Mouse (Mus musculus): ENCODE measurements around the gene Trp53rkb. TPM values are rescaled to one million over a fixed set of nuclear protein-coding genes. Genes with fewer than 3 reads are reported as not detected.
A peak's percentile ranks its signal among the peaks of the same experiment; 100 is the strongest.
"Not testable (repeated sequence)": the region's sequence is repeated elsewhere in the genome, so short reads cannot be mapped to it uniquely, and the experiment has no call there.

Gene Trp53rkb
- 6.8 and 7.7 TPM in 2 replicates for polyA plus RNA-seq (2012; rRNA removed)

GRCm38 (mm10) chr2:166792355-166792754 lies at the start of gene Trp53rkb:
Gene Trp53rkb, plus strand, starts transcription at chr2:166792531.
- no peak for DNase-seq
- peak within 1 kb of the TSS; percentile 2; the same call in 1 of the 2 replicates for H3K27ac ChIP-seq (ENCODE audit: insufficient read depth, low read length)
- H3K4me3 ChIP-seq (replicated peaks; ENCODE audit: insufficient read depth, low read depth, low read length): peak within 1 kb of the TSS; percentile 43
- H3K27me3 ChIP-seq (ENCODE audit: control insufficient read depth, insufficient read depth, low read length): no peaks in the 10 kb centered on the region
- TF ChIP-seq CTCF (IDR thresholded peaks at IDR 0.05; ENCODE audit: borderline replicate concordance, insufficient read depth, low read depth, low read length) (no peak), POLR2A (IDR thresholded peaks at IDR 0.05; ENCODE audit: borderline replicate concordance, insufficient read depth, low read length) (no peak)
- 16% methylated on average over 5 of the region's 5 CpGs for WGBS
- no peaks in the 10 kb centered on the region for H3K4me1 ChIP-seq (ENCODE audit: control insufficient read depth, insufficient read depth, low read length)

DNA sequence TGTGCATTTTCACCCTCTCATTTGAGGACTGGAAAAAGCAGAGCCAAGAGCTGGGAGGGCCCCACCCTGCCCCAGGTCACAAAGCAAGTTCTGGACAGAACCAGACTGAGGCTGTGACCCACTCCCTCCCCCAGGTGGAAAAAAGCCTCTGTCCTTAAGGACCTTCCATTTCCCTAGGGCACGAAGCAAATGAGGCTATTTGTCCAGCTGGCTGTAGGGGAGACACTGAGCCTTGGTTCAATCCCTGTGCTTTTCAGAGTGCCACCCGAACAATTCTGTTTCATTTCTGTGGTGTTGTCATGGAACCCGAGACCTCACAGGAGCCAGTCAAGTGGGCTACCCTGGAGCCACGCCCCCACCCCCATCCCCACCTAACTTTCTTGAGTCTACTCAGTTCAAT lies 48.8 kb upstream of the Trp53rkb start:
- peaks cover 5% of the 10 kb centered on the region; the same call in 1 of the 2 replicates for H3K4me1 ChIP-seq (ENCODE audit: control insufficient read depth, insufficient read depth, low read length)
- H3K27ac ChIP-seq (ENCODE audit: insufficient read depth, low read length): no peak overlapping the region
- TF ChIP-seq POLR2A (IDR thresholded peaks at IDR 0.05; ENCODE audit: borderline replicate concordance, insufficient read depth, low read length): no peak
- TF ChIP-seq CTCF (IDR thresholded peaks at IDR 0.05; ENCODE audit: borderline replicate concordance, insufficient read depth, low read depth, low read length): no peak
- H3K27me3 ChIP-seq (ENCODE audit: control insufficient read depth, insufficient read depth, low read length): no peaks in the 10 kb centered on the region
- no peak overlapping the region for H3K4me3 ChIP-seq (replicated peaks; ENCODE audit: insufficient read depth, low read depth, low read length)
- DNase-seq: no peak
- 68% methylated on average over 4 of the region's 4 CpGs for WGBS

GRCm38 (mm10) chr2:166744433-166744832 lies 47.9 kb upstream of the Trp53rkb start:
- peak; percentile 17 to 45 for DNase-seq
- no peak overlapping the region for H3K27ac ChIP-seq (ENCODE audit: insufficient read depth, low read length)
- H3K27me3 ChIP-seq (ENCODE audit: control insufficient read depth, insufficient read depth, low read length): no peaks in the 10 kb centered on the region
- 33% methylated on average over 7 of the region's 7 CpGs for WGBS
- no peak overlapping the region for H3K4me3 ChIP-seq (replicated peaks; ENCODE audit: insufficient read depth, low read depth, low read length)
- TF ChIP-seq CTCF (IDR thresholded peaks at IDR 0.05; ENCODE audit: borderline replicate concordance, insufficient read depth, low read depth, low read length) (no peak), POLR2A (IDR thresholded peaks at IDR 0.05; ENCODE audit: borderline replicate concordance, insufficient read depth, low read length) (no peak)
- peaks cover 5% of the 10 kb centered on the region; the same call in 1 of the 2 replicates for H3K4me1 ChIP-seq (ENCODE audit: control insufficient read depth, insufficient read depth, low read length)

- H3K4me3 ChIP-seq (replicated peaks; ENCODE audit: insufficient read depth, low read depth, low read length): no peak overlapping the region
- H3K4me1 ChIP-seq (ENCODE audit: control insufficient read depth, insufficient read depth, low read length): peaks cover 5% of the 10 kb centered on the region; the same call in 1 of the 2 replicates
- H3K27ac ChIP-seq (ENCODE audit: insufficient read depth, low read length): no peak overlapping the region
- H3K27me3 ChIP-seq (ENCODE audit: control insufficient read depth, insufficient read depth, low read length): no peaks in the 10 kb centered on the region
- 85% methylated on average over 9 of the region's 9 CpGs for WGBS
- TF ChIP-seq CTCF (IDR thresholded peaks at IDR 0.05; ENCODE audit: borderline replicate concordance, insufficient read depth, low read depth, low read length): no peak
- TF ChIP-seq POLR2A (IDR thresholded peaks at IDR 0.05; ENCODE audit: borderline replicate concordance, insufficient read depth, low read length): no peak
- no peak for DNase-seq
Measured at GRCm38 (mm10) chr2:166745849-166746248, 46.5 kb upstream of the Trp53rkb start.

- not testable (repeated sequence) for H3K27ac ChIP-seq (ENCODE audit: insufficient read depth, low read length); H3K27me3 ChIP-seq (ENCODE audit: control insufficient read depth, insufficient read depth, low read length); DNase-seq; H3K4me3 ChIP-seq (replicated peaks; ENCODE audit: insufficient read depth, low read depth, low read length); H3K4me1 ChIP-seq (ENCODE audit: control insufficient read depth, insufficient read depth, low read length)
- WGBS: 57% methylated on average over 14 of the region's 14 CpGs
Measured at GRCm38 (mm10) chr2:166746261-166746913, 45.9 kb upstream of the Trp53rkb start.

GRCm38 (mm10) chr2:166750620-166751191 lies 41.6 kb upstream of the Trp53rkb start:
- no peak for DNase-seq
- H3K4me1 ChIP-seq (ENCODE audit: control insufficient read depth, insufficient read depth, low read length): no peaks in the 10 kb centered on the region
- H3K27ac ChIP-seq (ENCODE audit: insufficient read depth, low read length): no peak overlapping the region
- no peaks in the 10 kb centered on the region; the same call in 1 of the 2 replicates for H3K27me3 ChIP-seq (ENCODE audit: control insufficient read depth, insufficient read depth, low read length)
- H3K4me3 ChIP-seq (replicated peaks; ENCODE audit: insufficient read depth, low read depth, low read length): no peak overlapping the region
- WGBS: 88% methylated on average over 6 of the region's 6 CpGs
- TF ChIP-seq POLR2A (IDR thresholded peaks at IDR 0.05; ENCODE audit: borderline replicate concordance, insufficient read depth, low read length) (no peak), CTCF (IDR thresholded peaks at IDR 0.05; ENCODE audit: borderline replicate concordance, insufficient read depth, low read depth, low read length) (no peak)

DNA sequence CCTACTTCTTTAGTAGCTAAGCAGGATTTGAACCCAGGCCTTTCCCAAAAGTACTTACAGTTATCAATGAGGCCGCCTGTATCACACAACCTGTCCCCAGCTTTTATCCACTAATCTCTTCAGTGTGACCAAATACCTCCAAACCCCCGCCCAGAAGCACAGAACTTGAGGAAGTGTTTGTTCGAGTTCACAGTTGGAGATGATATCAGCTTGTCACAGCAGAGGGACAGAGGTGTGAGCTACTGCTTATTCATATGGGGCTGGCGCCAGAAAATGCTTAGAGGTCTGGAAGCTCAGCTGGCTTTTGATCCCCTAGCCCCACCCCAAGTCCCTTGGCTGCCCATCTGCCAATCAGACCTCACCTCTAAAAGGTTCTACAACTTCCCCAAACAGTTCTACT lies 38.1 kb upstream of the Trp53rkb start:
- no peak overlapping the region for H3K4me3 ChIP-seq (replicated peaks; ENCODE audit: insufficient read depth, low read depth, low read length)
- H3K27me3 ChIP-seq (ENCODE audit: control insufficient read depth, insufficient read depth, low read length): no peaks in the 10 kb centered on the region; the same call in 1 of the 2 replicates
- H3K27ac ChIP-seq (ENCODE audit: insufficient read depth, low read length): no peak overlapping the region
- DNase-seq: no peak
- 86% methylated on average over 4 of the region's 4 CpGs for WGBS
- H3K4me1 ChIP-seq (ENCODE audit: control insufficient read depth, insufficient read depth, low read length): no peaks in the 10 kb centered on the region
- TF ChIP-seq POLR2A (IDR thresholded peaks at IDR 0.05; ENCODE audit: borderline replicate concordance, insufficient read depth, low read length): no peak
- no peak for TF ChIP-seq CTCF (IDR thresholded peaks at IDR 0.05; ENCODE audit: borderline replicate concordance, insufficient read depth, low read depth, low read length)

- Histone ChIP-seq H3K4me3 (replicated peaks; ENCODE audit: insufficient read depth, low read depth, low read length) (no peak overlapping the region), H3K4me1 (ENCODE audit: control insufficient read depth, insufficient read depth, low read length) (no peaks in the 10 kb centered on the region), H3K27ac (ENCODE audit: insufficient read depth, low read length) (no peak overlapping the region), H3K27me3 (ENCODE audit: control insufficient read depth, insufficient read depth, low read length) (no peaks in the 10 kb centered on the region; the same call in 1 of the 2 replicates)
- no peak for DNase-seq
- TF ChIP-seq POLR2A (IDR thresholded peaks at IDR 0.05; ENCODE audit: borderline replicate concordance, insufficient read depth, low read length): no peak
- TF ChIP-seq CTCF (IDR thresholded peaks at IDR 0.05; ENCODE audit: borderline replicate concordance, insufficient read depth, low read depth, low read length): no peak
- 95% methylated on average over 7 of the region's 7 CpGs for WGBS
Measured at GRCm38 (mm10) chr2:166754760-166755159, 37.6 kb upstream of the Trp53rkb start.

Measured in cerebellum, adult 2 months (tissue).